Mouse (Mus musculus): ENCODE measurements around the gene Veph1.

DNA sequence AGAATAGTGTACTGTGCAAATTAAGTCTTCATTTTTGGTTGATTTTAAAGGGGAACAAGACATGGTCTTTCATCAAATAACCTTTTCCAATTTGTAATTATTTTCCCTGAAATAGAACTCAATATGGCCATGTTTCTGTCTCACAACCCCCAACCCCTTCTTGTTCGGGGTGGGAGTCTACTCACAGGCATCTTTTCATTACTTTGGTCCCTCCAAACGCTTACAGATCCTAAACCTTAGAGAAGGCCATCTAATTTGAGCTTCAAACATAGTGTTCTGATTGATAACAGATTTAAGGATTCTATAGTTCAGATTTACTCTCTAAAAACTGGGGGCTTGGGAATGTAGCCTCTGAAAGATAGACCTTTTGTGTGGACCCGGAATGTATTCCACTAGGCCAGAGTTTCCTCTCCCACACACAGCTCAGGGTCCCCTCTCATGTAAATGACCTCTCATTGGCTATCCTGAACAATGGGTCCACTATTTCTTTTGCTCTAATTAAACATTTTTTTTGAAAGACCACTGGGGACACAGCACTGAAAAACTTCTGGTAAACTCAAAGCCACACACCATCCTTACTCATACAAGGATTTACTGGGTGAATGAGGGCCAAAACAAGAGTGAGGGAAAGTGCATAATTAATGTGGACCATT, 102.6 kb downstream of the Veph1 start:
- TF ChIP-seq CTCF (conservative IDR thresholded peaks at IDR 0.05; ENCODE audit: low read length) (no peak), POU5F1 (IDR thresholded peaks at IDR 0.05; ENCODE audit: borderline replicate concordance, low read length) (no peak), NANOG (IDR thresholded peaks at IDR 0.05; ENCODE audit: borderline replicate concordance, low read length) (no peak)

Data from E14TG2a.4 (cell line).